Mouse (Mus musculus) hindbrain, postnatal 0 days (tissue): ENCODE measurements around the gene Mad2l1bp. TPM values are rescaled to one million over a fixed set of nuclear protein-coding genes. Genes with fewer than 3 reads are reported as not detected.
A peak's percentile ranks its signal among the peaks of the same experiment; 100 is the strongest.

Experiments
- ATAC-seq: fragments of 200-750 bp; cut with Nextera tagmentation; 2 replicates; pipeline ENCODE4 v1.8.0; 2017; ENCODE audit warnings: mild to moderate bottlenecking, moderate TSS enrichment, moderate library complexity
- DNase-seq: peaks from one replicate; pipeline ENCODE4 v3.0.0-alpha.2; 2015; ENCODE audit warnings: low spot score
- H3K27ac ChIP-seq: fragments of 300-500 bp; sonication (generic); 2 replicates; pipeline ENCODE4 v1.5.1; 2014; ENCODE audit warnings: mild to moderate bottlenecking
- H3K27me3 ChIP-seq: fragments of 300-500 bp; sonication (generic); 2 replicates; pipeline ENCODE4 v1.6.1; 2014; ENCODE audit warnings: low read length, mixed read lengths; ENCODE audit not compliant: insufficient read depth
- H3K36me3 ChIP-seq: fragments of 300-500 bp; sonication (generic); 2 replicates; pipeline ENCODE4 v1.6.1; 2014; ENCODE audit warnings: low read length, mixed read lengths; ENCODE audit not compliant: insufficient read depth
- H3K4me1 ChIP-seq: fragments of 300-500 bp; sonication (generic); 2 replicates; pipeline ENCODE4 v1.6.1; 2014; ENCODE audit warnings: antibody characterized with exemption, low read length, mixed read lengths; ENCODE audit not compliant: insufficient read depth
- H3K4me2 ChIP-seq: fragments of 300-500 bp; sonication (generic); 2 replicates; pipeline ENCODE4 v1.6.1; 2014; ENCODE audit warnings: low read depth, mild to moderate bottlenecking, low read length, moderate library complexity, mixed read lengths
- H3K4me3 ChIP-seq: fragments of 300-500 bp; sonication (generic); 2 replicates; pipeline ENCODE4 v1.5.1; 2014; ENCODE audit warnings: low read length
- H3K9ac ChIP-seq: fragments of 300-500 bp; sonication (generic); replicated peaks from 2 replicates; pipeline ENCODE4 v1.6.1; 2014; ENCODE audit warnings: mild to moderate bottlenecking, low read length, moderate library complexity, mixed read lengths
- H3K9me3 ChIP-seq: fragments of 300-500 bp; sonication (generic); 2 replicates; pipeline ENCODE4 v1.6.1; 2016; ENCODE audit warnings: low read length, mixed read lengths
- CTCF ChIP-seq: IDR thresholded peaks from 2 replicates; pipeline ENCODE4 v1.5.1; 2016; ENCODE audit warnings: antibody characterized with exemption, control low read depth, low read depth
- WGBS: fragments of 180-500 bp; shearing (Covaris S2); extraction: QIAGEN DNeasy Blood & Tissue Kit; methylation state at CpG from one replicate; pipeline ENCODE4 v1.1.7; 2014; 5-methylcytosine and 5-hydroxymethylcytosine counted together
- polyA plus RNA-seq: library from polyadenylated mRNA; unstranded; fragments of >200 nt; fragmentation: Nextera tagmentation; extraction: Ambion mirVana; gene quantifications from 2 replicates; pipeline ENCODE4 v1.2.1, GENCODE M21; 2015
- total RNA-seq: library from RNA; depleted of rRNA; stranded (reverse); fragments of >200 nt; gene quantifications from 2 replicates; pipeline ENCODE4 v1.2.3, GENCODE M21; 2014; rRNA removed

Mad2l1bp gene
- total RNA-seq: 10.2 and 16.2 TPM in 2 replicates
- polyA plus RNA-seq: 17.2 and 17.5 TPM in 2 replicates

DNA sequence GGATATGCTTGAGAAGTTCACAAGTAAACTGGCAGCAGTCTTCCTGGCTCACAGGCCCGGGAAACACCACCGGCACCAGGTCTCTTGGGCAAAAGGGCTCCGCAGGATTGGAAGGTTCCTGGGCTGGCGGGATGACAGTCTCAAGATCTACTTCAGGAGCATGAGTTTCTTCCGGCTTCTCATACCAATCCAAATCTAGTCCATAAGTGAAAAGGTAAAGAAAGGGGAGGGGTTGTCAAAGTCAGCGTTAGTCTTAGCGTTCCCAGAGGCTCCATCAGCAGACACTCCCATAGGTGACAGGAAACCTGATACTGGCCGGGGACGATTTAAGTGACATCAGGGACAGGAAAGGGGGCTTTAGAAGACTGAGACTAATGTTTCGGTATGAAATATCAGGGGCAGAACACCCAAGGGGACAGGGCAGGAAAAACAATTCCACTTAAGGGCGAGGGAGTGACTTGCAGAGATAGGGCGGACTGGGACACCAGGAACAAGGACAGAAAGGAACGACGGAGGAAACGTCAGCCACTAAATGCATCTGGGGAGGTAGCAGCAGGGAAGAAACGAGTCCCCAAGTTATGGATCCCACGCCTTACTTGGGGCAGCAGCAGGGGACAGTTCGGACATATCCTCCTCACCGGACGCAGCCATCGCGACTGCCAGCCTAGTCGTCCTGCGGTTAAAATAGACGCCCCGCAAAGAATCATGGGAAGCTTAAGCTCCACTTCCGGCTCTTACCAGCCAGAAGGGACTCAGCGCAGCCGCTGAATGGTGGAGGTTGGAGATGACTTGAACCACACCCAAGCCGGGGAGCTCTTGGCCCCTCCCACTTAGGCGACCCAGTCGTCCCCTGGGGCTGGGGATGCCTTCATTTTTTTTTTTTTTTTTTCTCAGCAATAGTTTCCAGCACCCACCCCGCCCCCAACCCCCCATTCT, at the start of gene Mad2l1bp:
Gene Mad2l1bp (minus strand): TSS at position 707 of the 936 bp plus-strand sequence.
- H3K9me3 ChIP-seq: no peaks in the 10 kb centered on the region
- peak within 1 kb of the TSS; percentile 70 for H3K9ac ChIP-seq
- peak within 1 kb of the TSS; percentile 65 for H3K4me3 ChIP-seq
- ATAC-seq: peak; percentile 91
- H3K4me1 ChIP-seq: peaks cover 6% of the 10 kb centered on the region; the same call in 1 of the 2 replicates
- peak within 1 kb of the TSS; percentile 68; the same call in 1 of the 2 replicates for H3K27ac ChIP-seq
- peak; percentile 94 for DNase-seq
- WGBS: 8% methylated on average over 32 of the region's 33 CpGs
- no peak for TF ChIP-seq CTCF
- H3K27me3 ChIP-seq: no peaks in the 10 kb centered on the region
- H3K4me2 ChIP-seq: peak within 1 kb of the TSS; percentile 98
- peaks cover 2% of the 10 kb centered on the region; the same call in 1 of the 2 replicates for H3K36me3 ChIP-seq

DNA sequence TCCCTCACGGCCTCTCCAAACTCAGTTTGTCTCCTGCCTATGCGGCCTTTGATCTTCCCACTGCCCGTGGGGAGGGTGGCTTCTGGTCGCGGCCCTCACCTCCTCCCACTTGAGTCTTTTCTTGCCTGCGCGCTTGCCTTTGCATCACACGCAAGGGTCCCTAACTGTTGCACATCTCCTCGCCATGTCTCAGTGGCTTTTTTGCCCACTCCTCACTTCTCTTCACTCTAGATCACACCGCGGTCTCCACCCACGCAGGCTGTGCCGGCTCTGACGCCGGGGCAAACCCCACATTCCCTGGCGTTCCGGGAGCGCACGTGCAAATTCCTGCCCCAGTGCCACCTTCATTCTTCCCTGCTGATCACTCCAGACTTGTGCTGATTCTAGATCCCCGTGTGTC, 49.7 kb upstream of the Mad2l1bp start:
- WGBS: under 1% methylated on average over 20 of the region's 20 CpGs
- H3K4me2 ChIP-seq: peak overlapping the region; percentile 89
- H3K9ac ChIP-seq: peak overlapping the region; percentile 82
- ATAC-seq (peak; percentile 54), DNase-seq (peak; percentile 28)
- peaks cover 15% of the 10 kb centered on the region for H3K4me1 ChIP-seq
- no peak for TF ChIP-seq CTCF
- peak overlapping the region; percentile 84 for H3K27ac ChIP-seq
- no peaks in the 10 kb centered on the region for H3K9me3 ChIP-seq
- no peaks in the 10 kb centered on the region for H3K27me3 ChIP-seq
- H3K36me3 ChIP-seq: peaks cover 25% of the 10 kb centered on the region
- H3K4me3 ChIP-seq: peak overlapping the region; percentile 97

DNA sequence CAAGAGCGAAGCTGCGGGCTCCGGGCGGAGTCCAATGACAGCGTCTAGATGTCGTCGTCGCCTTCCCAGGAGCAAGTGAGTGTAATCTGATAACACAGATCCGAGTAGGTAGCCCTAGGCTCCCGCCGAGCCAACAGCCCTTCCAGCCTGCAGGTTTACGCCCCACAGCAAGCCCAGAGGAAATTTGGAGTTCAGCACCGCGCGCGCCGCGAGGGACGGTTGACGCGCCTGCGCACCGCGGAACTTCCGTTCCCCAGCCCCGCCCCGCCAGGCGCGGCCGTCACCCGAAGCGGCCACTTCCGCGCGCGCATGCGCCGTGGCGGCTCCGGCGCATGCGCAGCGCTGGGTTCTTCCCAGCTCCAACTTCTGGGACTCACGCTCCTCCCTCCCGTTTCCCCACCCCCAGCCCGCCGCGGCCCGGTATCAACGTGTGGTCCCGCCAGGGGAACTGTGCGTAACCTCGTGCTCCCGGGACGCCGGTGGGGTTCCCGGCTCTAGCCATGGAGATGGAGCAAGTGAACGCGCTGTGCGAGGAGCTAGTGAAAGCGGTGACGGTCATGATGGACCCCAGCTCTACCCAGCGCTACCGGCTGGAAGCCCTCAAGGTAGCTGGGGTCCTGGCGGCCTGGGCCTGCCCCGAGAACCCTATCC, 49.2 kb upstream of the Mad2l1bp start, which contains the start of the genes Polh and Xpo5:
Gene Polh (minus strand): TSS at position 225 of the 651 bp plus-strand sequence.
Gene Xpo5 (plus strand): TSS at position 362 of the 651 bp plus-strand sequence.
- peak within 1 kb of the TSS; percentile 84 for H3K27ac ChIP-seq
- H3K9ac ChIP-seq: peak within 1 kb of the TSS; percentile 82
- peak; percentile 95 for ATAC-seq
- peak within 1 kb of the TSS; percentile 97 for H3K4me3 ChIP-seq
- H3K27me3 ChIP-seq: no peaks in the 10 kb centered on the region
- no peak; the same call in 1 of the 2 replicates for TF ChIP-seq CTCF
- peak within 1 kb of the TSS; percentile 89 for H3K4me2 ChIP-seq
- H3K9me3 ChIP-seq: no peaks in the 10 kb centered on the region
- peaks cover 20% of the 10 kb centered on the region for H3K36me3 ChIP-seq
- WGBS: under 1% methylated on average over 65 of the region's 66 CpGs
- DNase-seq: peak; percentile 98
- H3K4me1 ChIP-seq: peaks cover 15% of the 10 kb centered on the region

DNA sequence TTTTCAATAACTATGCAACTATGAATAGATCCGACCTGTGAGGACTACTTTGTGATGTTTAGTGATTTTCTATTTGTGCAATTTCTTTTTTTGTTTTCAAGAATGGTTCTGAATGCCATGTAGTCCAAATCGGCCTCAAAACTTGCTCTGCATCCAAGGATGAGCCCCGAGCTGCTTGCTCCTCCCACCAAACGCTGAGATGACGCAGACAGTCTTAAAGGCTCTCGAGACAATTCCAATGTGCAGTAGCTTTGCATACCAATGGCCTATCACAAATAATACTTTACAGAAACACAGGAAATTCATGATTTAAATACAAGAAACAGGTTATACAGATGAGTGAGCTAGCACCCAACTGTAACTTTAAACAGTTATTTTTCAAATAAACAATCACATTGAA, 47.8 kb upstream of the Mad2l1bp start:
- Histone ChIP-seq H3K4me3 (peak overlapping the region; percentile 97; the same call in 1 of the 2 replicates), H3K36me3 (peaks cover 16% of the 10 kb centered on the region), H3K9me3 (no peaks in the 10 kb centered on the region), H3K4me2 (peak overlapping the region; percentile 89), H3K4me1 (peaks cover 15% of the 10 kb centered on the region), H3K27ac (no peak overlapping the region), H3K27me3 (no peaks in the 10 kb centered on the region), H3K9ac (no peak overlapping the region; the same call in 1 of the 2 replicates)
- DNase-seq: no peak
- no peak for ATAC-seq
- WGBS: 53% methylated on average over 6 of the region's 6 CpGs
- no peak for TF ChIP-seq CTCF

DNA sequence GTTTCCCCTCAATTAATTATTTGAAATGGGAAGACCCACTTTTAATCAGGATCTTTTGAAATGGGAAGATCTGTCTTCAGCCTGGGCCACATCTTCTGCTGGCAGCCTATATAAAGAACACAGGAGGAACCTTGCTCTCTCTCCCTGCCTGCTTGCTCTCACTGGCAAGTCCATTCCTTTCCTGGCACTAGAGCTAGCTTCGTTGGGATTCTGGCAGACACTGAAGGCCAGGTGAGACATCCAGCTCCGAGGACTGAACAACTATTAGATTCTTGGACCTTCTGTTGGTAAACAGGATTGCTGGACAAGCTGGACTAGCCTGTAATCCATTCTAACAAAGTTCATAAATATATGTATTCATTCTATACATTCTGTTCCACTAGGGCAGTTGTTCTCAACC, 35.5 kb upstream of the Mad2l1bp start:
- no peaks in the 10 kb centered on the region for H3K9me3 ChIP-seq
- H3K4me2 ChIP-seq: no peak overlapping the region
- H3K9ac ChIP-seq: no peak overlapping the region
- H3K27ac ChIP-seq: no peak overlapping the region
- DNase-seq (no peak), ATAC-seq (no peak)
- no peak for TF ChIP-seq CTCF
- WGBS: 82% methylated on average over 2 of the region's 2 CpGs
- no peaks in the 10 kb centered on the region for H3K27me3 ChIP-seq
- no peak overlapping the region for H3K4me3 ChIP-seq
- no peaks in the 10 kb centered on the region for H3K4me1 ChIP-seq
- peaks cover 54% of the 10 kb centered on the region for H3K36me3 ChIP-seq

GRCm38 (mm10) chr17:46182273-46182672, 28.9 kb upstream of the Mad2l1bp start:
- 85% methylated on average over 4 of the region's 4 CpGs for WGBS
- no peak overlapping the region for H3K9ac ChIP-seq
- H3K4me2 ChIP-seq: no peak overlapping the region
- H3K4me3 ChIP-seq: no peak overlapping the region
- no peaks in the 10 kb centered on the region for H3K27me3 ChIP-seq
- H3K27ac ChIP-seq: no peak overlapping the region
- peaks cover 73% of the 10 kb centered on the region for H3K36me3 ChIP-seq
- H3K9me3 ChIP-seq: no peaks in the 10 kb centered on the region
- no peak for ATAC-seq
- no peak for DNase-seq
- peak; percentile 47 for TF ChIP-seq CTCF
- no peaks in the 10 kb centered on the region for H3K4me1 ChIP-seq
